Mouse (Mus musculus): ENCODE measurements around the gene Gm7697.
"Not testable (repeated sequence)": the region's sequence is repeated elsewhere in the genome, so short reads cannot be mapped to it uniquely, and the experiment has no call there.

Gm7697 gene

GRCm38 (mm10) chr8:69522876-69523275 is at the start of gene Gm7697:
Gene Gm7697 (minus strand): TSS chr8:69522976.
- not testable (repeated sequence) for DNase-seq (ENCODE audit: low spot score)

GRCm38 (mm10) chr8:69551249-69551648 is 28.5 kb upstream of the Gm7697 start:
- not testable (repeated sequence) for DNase-seq (ENCODE audit: low spot score)

- DNase-seq (ENCODE audit: low spot score) = peak; percentile 76
Measured at GRCm38 (mm10) chr8:69549556-69549955, 26.8 kb upstream of the Gm7697 start.

- not testable (repeated sequence) for DNase-seq (ENCODE audit: low spot score)
Measured at GRCm38 (mm10) chr8:69548114-69548513, 25.3 kb upstream of the Gm7697 start.

GRCm38 (mm10) chr8:69547208-69547607 is 24.4 kb upstream of the Gm7697 start:
- DNase-seq (ENCODE audit: low spot score) = not testable (repeated sequence)

GRCm38 (mm10) chr8:69545020-69545419 is 22.2 kb upstream of the Gm7697 start:
- DNase-seq (ENCODE audit: low spot score) = not testable (repeated sequence)

GRCm38 (mm10) chr8:69544511-69544910 is 21.7 kb upstream of the Gm7697 start:
- not testable (repeated sequence) for DNase-seq (ENCODE audit: low spot score)

GRCm38 (mm10) chr8:69543984-69544383 is 21.2 kb upstream of the Gm7697 start:
- not testable (repeated sequence) for DNase-seq (ENCODE audit: low spot score)

- not testable (repeated sequence) for DNase-seq (ENCODE audit: low spot score)
Measured at GRCm38 (mm10) chr8:69540764-69541163, 18.0 kb upstream of the Gm7697 start.

GRCm38 (mm10) chr8:69540331-69540730 is 17.6 kb upstream of the Gm7697 start:
- not testable (repeated sequence) for DNase-seq (ENCODE audit: low spot score)

- not testable (repeated sequence) for DNase-seq (ENCODE audit: low spot score)
Measured at GRCm38 (mm10) chr8:69474946-69475345, 47.8 kb downstream of the Gm7697 start.

GRCm38 (mm10) chr8:69453465-69453864 is 69.3 kb downstream of the Gm7697 start, which contains the start of gene Gm9495:
Gene Gm9495 (minus strand): TSS chr8:69453565.
- DNase-seq (ENCODE audit: low spot score) = not testable (repeated sequence)
